Mouse (Mus musculus): ENCODE results near the gene 1700001O22Rik. TPM values are rescaled to one million over a fixed set of nuclear protein-coding genes. Genes with fewer than 3 reads are reported as not detected.

The 1700001O22Rik gene
- polyA plus RNA-seq, 1 experiment from 2014 or later = 2.6 TPM

GRCm38 (mm10) chr2:30808296-30808655 lies 4.8 kb upstream of the 1700001O22Rik start:
- no peaks in the 10 kb centered on the region for H3K9me3 ChIP-seq
- H3K27me3 ChIP-seq = no peaks in the 10 kb centered on the region
- 0 out of 2 replicates have a peak, but pooled peaks cover 5% of the 10 kb centered on the region for H3K36me3 ChIP-seq
- 8% methylated on average over 10 of the region's 10 CpGs for WGBS
- peak overlapping the region; percentile 73 for H3K4me2 ChIP-seq (replicated peaks)
- ATAC-seq (replicated peaks) = no peak
- peak overlapping the region; percentile 86 for H3K9ac ChIP-seq (replicated peaks)
- H3K4me3 ChIP-seq = peak overlapping the region; percentile 80
- H3K4me1 ChIP-seq = peaks cover 33% of the 10 kb centered on the region
- H3K27ac ChIP-seq (replicated peaks) = peak overlapping the region; percentile 81

GRCm38 (mm10) chr2:30807648-30808295 lies 4.3 kb upstream of the 1700001O22Rik start, which contains the start of gene Ntmt1:
Ntmt1 (plus strand) TSS chr2:30807826.
- Histone ChIP-seq H3K4me3 (peak within 1 kb of the TSS; percentile 80), H3K9ac (replicated peaks) (peak within 1 kb of the TSS; percentile 86), H3K4me1 (peaks cover 33% of the 10 kb centered on the region), H3K4me2 (replicated peaks) (peak within 1 kb of the TSS; percentile 73), H3K36me3 (0 out of 2 replicates have a peak, but pooled peaks cover 5% of the 10 kb centered on the region), H3K27ac (replicated peaks) (peak within 1 kb of the TSS; percentile 81), H3K27me3 (no peaks in the 10 kb centered on the region), H3K9me3 (no peaks in the 10 kb centered on the region)
- 0% methylated on average over 43 of the region's 44 CpGs for WGBS
- peak; percentile 97 for ATAC-seq (replicated peaks)

GRCm38 (mm10) chr2:30807147-30807647 lies 3.7 kb upstream of the 1700001O22Rik start:
- H3K4me2 ChIP-seq (replicated peaks) = peak overlapping the region; percentile 73
- H3K36me3 ChIP-seq = no peaks in the 10 kb centered on the region
- peak overlapping the region; percentile 86 for H3K9ac ChIP-seq (replicated peaks)
- peak overlapping the region; percentile 80 for H3K4me3 ChIP-seq
- H3K27me3 ChIP-seq = no peaks in the 10 kb centered on the region
- peaks cover 33% of the 10 kb centered on the region for H3K4me1 ChIP-seq
- peak overlapping the region; percentile 81 for H3K27ac ChIP-seq (replicated peaks)
- WGBS = 4% methylated on average over 28 of the region's 28 CpGs
- H3K9me3 ChIP-seq = no peaks in the 10 kb centered on the region
- peak; percentile 38; the same call in 1 of the 2 replicates for ATAC-seq (replicated peaks)

GRCm38 (mm10) chr2:30805983-30806382 lies 2.5 kb upstream of the 1700001O22Rik start:
- no peaks in the 10 kb centered on the region for H3K27me3 ChIP-seq
- H3K9me3 ChIP-seq = no peaks in the 10 kb centered on the region
- no peak overlapping the region for H3K27ac ChIP-seq (replicated peaks)
- H3K36me3 ChIP-seq = no peaks in the 10 kb centered on the region
- ATAC-seq (replicated peaks) = no peak
- H3K4me2 ChIP-seq (replicated peaks) = no peak overlapping the region
- H3K4me1 ChIP-seq = peaks cover 36% of the 10 kb centered on the region
- no peak overlapping the region for H3K9ac ChIP-seq (replicated peaks)
- no peak overlapping the region for H3K4me3 ChIP-seq
- 96% methylated on average over 2 of the region's 2 CpGs for WGBS

GRCm38 (mm10) chr2:30801067-30801852 lies 2.2 kb downstream of the 1700001O22Rik start:
- Histone ChIP-seq H3K27me3 (no peaks in the 10 kb centered on the region), H3K9ac (replicated peaks) (peak overlapping the region; percentile 59), H3K4me2 (replicated peaks) (peak overlapping the region; percentile 93), H3K36me3 (no peaks in the 10 kb centered on the region), H3K27ac (replicated peaks) (no peak overlapping the region), H3K9me3 (no peaks in the 10 kb centered on the region), H3K4me1 (peaks cover 21% of the 10 kb centered on the region), H3K4me3 (peak overlapping the region; percentile 49)
- peak; percentile 51 for ATAC-seq (replicated peaks)
- under 1% methylated on average over 73 of the region's 77 CpGs for WGBS

GRCm38 (mm10) chr2:30800671-30801066 lies 2.8 kb downstream of the 1700001O22Rik start:
- H3K4me3 ChIP-seq = peak overlapping the region; percentile 49
- H3K27me3 ChIP-seq = no peaks in the 10 kb centered on the region
- H3K9ac ChIP-seq (replicated peaks) = peak overlapping the region; percentile 59; the same call in 1 of the 2 replicates
- 34% methylated on average over 7 of the region's 7 CpGs for WGBS
- peaks cover 27% of the 10 kb centered on the region for H3K4me1 ChIP-seq
- no peaks in the 10 kb centered on the region for H3K9me3 ChIP-seq
- no peak for ATAC-seq (replicated peaks)
- H3K4me2 ChIP-seq (replicated peaks) = peak overlapping the region; percentile 93
- H3K27ac ChIP-seq (replicated peaks) = no peak overlapping the region
- no peaks in the 10 kb centered on the region for H3K36me3 ChIP-seq

GRCm38 (mm10) chr2:30799456-30799855 lies 4.0 kb downstream of the 1700001O22Rik start:
- WGBS = 80% methylated on average over 3 of the region's 3 CpGs
- H3K36me3 ChIP-seq = no peaks in the 10 kb centered on the region
- H3K4me1 ChIP-seq = peaks cover 36% of the 10 kb centered on the region
- no peaks in the 10 kb centered on the region for H3K27me3 ChIP-seq
- no peak overlapping the region for H3K4me3 ChIP-seq
- no peak for ATAC-seq (replicated peaks)
- no peak overlapping the region for H3K4me2 ChIP-seq (replicated peaks)
- H3K9me3 ChIP-seq = no peaks in the 10 kb centered on the region
- H3K9ac ChIP-seq (replicated peaks) = no peak overlapping the region
- H3K27ac ChIP-seq (replicated peaks) = no peak overlapping the region

GRCm38 (mm10) chr2:30796382-30796781 lies 7.1 kb downstream of the 1700001O22Rik start:
- Histone ChIP-seq H3K36me3 (no peaks in the 10 kb centered on the region), H3K4me3 (peak overlapping the region; percentile 20), H3K4me2 (replicated peaks) (peak overlapping the region; percentile 47), H3K4me1 (peaks cover 34% of the 10 kb centered on the region), H3K9ac (replicated peaks) (peak overlapping the region; percentile 34), H3K27ac (replicated peaks) (peak overlapping the region; percentile 80), H3K27me3 (no peaks in the 10 kb centered on the region), H3K9me3 (no peaks in the 10 kb centered on the region)
- 5% methylated on average over 11 of the region's 11 CpGs for WGBS
- ATAC-seq (replicated peaks) = peak; percentile 86

GRCm38 (mm10) chr2:30795889-30796275 lies 7.6 kb downstream of the 1700001O22Rik start:
- ATAC-seq (replicated peaks) = no peak
- Histone ChIP-seq H3K36me3 (no peaks in the 10 kb centered on the region), H3K9ac (replicated peaks) (peak overlapping the region; percentile 34; the same call in 1 of the 2 replicates), H3K27me3 (no peaks in the 10 kb centered on the region), H3K9me3 (no peaks in the 10 kb centered on the region), H3K27ac (replicated peaks) (peak overlapping the region; percentile 80), H3K4me2 (replicated peaks) (peak overlapping the region; percentile 47), H3K4me3 (0 out of 2 replicates have a peak overlapping the region, but pooled peaks have one; percentile 20), H3K4me1 (peaks cover 29% of the 10 kb centered on the region)
- WGBS = 56% methylated on average over 4 of the region's 5 CpGs

- H3K9me3 ChIP-seq = no peaks in the 10 kb centered on the region
- no peak overlapping the region for H3K4me2 ChIP-seq (replicated peaks)
- peaks cover 29% of the 10 kb centered on the region for H3K4me1 ChIP-seq
- no peaks in the 10 kb centered on the region for H3K27me3 ChIP-seq
- WGBS = 60% methylated on average over 7 of the region's 7 CpGs
- no peak overlapping the region for H3K4me3 ChIP-seq
- peak overlapping the region; percentile 80 for H3K27ac ChIP-seq (replicated peaks)
- H3K9ac ChIP-seq (replicated peaks) = no peak overlapping the region
- no peak for ATAC-seq (replicated peaks)
- no peaks in the 10 kb centered on the region for H3K36me3 ChIP-seq
These were observed 8.1 kb downstream of the 1700001O22Rik start for GRCm38 (mm10) chr2:30795271-30795888.

- Histone ChIP-seq H3K9me3 (no peaks in the 10 kb centered on the region), H3K4me2 (replicated peaks) (peak overlapping the region; percentile 53), H3K36me3 (no peaks in the 10 kb centered on the region), H3K4me1 (peaks cover 29% of the 10 kb centered on the region), H3K9ac (replicated peaks) (peak overlapping the region; percentile 46), H3K27ac (replicated peaks) (peak overlapping the region; percentile 80), H3K4me3 (peak overlapping the region; percentile 37), H3K27me3 (no peaks in the 10 kb centered on the region)
- ATAC-seq (replicated peaks) = peak; percentile 78
- 4% methylated on average over 48 of the region's 48 CpGs for WGBS
These were observed 9.0 kb downstream of the 1700001O22Rik start for GRCm38 (mm10) chr2:30794179-30795108.
